Mouse (Mus musculus): ENCODE measurements at regions not wholly inside any gene's neighbourhood (a gene's known extent, or its start where the extent isn't known, plus 50 kb on each side); places are given as distances from the start of the nearest gene placed in this dataset.

DNA sequence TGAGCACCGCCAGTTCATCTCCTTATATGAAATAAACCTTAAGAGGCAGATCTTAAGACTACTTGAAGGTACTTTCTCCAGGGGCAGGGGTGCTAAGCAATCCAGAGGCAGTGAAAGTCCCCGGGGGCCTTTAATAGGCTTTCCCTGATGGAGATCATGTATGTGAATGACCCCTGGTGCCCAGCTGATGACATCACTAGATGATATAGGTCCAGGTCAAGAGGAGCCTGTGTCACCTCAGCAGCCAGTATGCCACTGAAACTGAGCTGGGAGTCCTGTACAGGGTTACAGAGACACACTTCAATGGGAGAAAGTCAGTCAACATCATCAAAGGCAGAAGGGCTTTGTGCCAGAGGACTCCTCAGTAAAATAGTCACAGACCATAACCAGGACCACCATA is 457.8 kb downstream of the Wdr11 start:
- no peak overlapping the region for H3K9ac ChIP-seq (ENCODE audit: insufficient read depth, low read depth, low read length, poor library complexity, severe bottlenecking)
- H3K4me3 ChIP-seq (ENCODE audit: insufficient read depth in 1 of 2, low read depth in 1 of 2, low read length in 2 of 2, poor library complexity in 1 of 2, severe bottlenecking in 1 of 2), result no peak overlapping the region
- no peaks in the 10 kb centered on the region for H3K9me3 ChIP-seq (ENCODE audit: control insufficient read depth, insufficient read depth, low read depth, low read length)
- in situ Hi-C loops (cut with MboI; ENCODE audit: low sequenced_read_pairs in 2 of 2, unreplicated experiment in 2 of 2), result no loop called here
- no peak overlapping the region for H3K27ac ChIP-seq (ENCODE audit: insufficient read depth, low read depth, low read length, poor library complexity, severe bottlenecking)
- no peaks in the 10 kb centered on the region for H3K4me1 ChIP-seq (ENCODE audit: control insufficient read depth in 2 of 2, insufficient read depth in 2 of 2, low read length in 2 of 2, poor library complexity in 1 of 2)
- H3K36me3 ChIP-seq (ENCODE audit: control insufficient read depth, insufficient read depth, low read length, poor library complexity, severe bottlenecking), result no peaks in the 10 kb centered on the region
- DNase-seq (ENCODE audit: low read depth, low spot score), result no peak
- TF ChIP-seq ZNF384 (IDR thresholded peaks at IDR 0.05; ENCODE audit: low read depth, low read length) (no peak), MAFK (IDR thresholded peaks at IDR 0.05; ENCODE audit: insufficient read depth, low read depth, low read length) (no peak), CHD2 (IDR thresholded peaks at IDR 0.05; ENCODE audit: low read depth, low read length) (no peak), ZC3H11A (IDR thresholded peaks at IDR 0.05; ENCODE audit: borderline replicate concordance, low read depth, low read length) (no peak), HCFC1 (IDR thresholded peaks at IDR 0.05; ENCODE audit: borderline replicate concordance, insufficient read depth, low read length) (no peak)

- in situ Hi-C loops (cut with MboI; ENCODE audit: low sequenced_read_pairs in 2 of 2, unreplicated experiment in 2 of 2), result no loop called here
- Histone ChIP-seq H3K36me3 (ENCODE audit: control insufficient read depth, insufficient read depth, low read length, poor library complexity, severe bottlenecking) (no peaks in the 10 kb centered on the region), H3K9ac (ENCODE audit: insufficient read depth, low read depth, low read length, poor library complexity, severe bottlenecking) (no peak overlapping the region), H3K4me1 (ENCODE audit: control insufficient read depth in 2 of 2, insufficient read depth in 2 of 2, low read length in 2 of 2, poor library complexity in 1 of 2) (no peaks in the 10 kb centered on the region), H3K4me3 (ENCODE audit: insufficient read depth in 1 of 2, low read depth in 1 of 2, low read length in 2 of 2, poor library complexity in 1 of 2, severe bottlenecking in 1 of 2) (no peak overlapping the region), H3K9me3 (ENCODE audit: control insufficient read depth, insufficient read depth, low read depth, low read length) (no peaks in the 10 kb centered on the region), H3K27ac (ENCODE audit: insufficient read depth, low read depth, low read length, poor library complexity, severe bottlenecking) (no peak overlapping the region)
- TF ChIP-seq ZC3H11A (IDR thresholded peaks at IDR 0.05; ENCODE audit: borderline replicate concordance, low read depth, low read length) (no peak), ZNF384 (IDR thresholded peaks at IDR 0.05; ENCODE audit: low read depth, low read length) (no peak), HCFC1 (IDR thresholded peaks at IDR 0.05; ENCODE audit: borderline replicate concordance, insufficient read depth, low read length) (no peak), MAFK (IDR thresholded peaks at IDR 0.05; ENCODE audit: insufficient read depth, low read depth, low read length) (no peak), CHD2 (IDR thresholded peaks at IDR 0.05; ENCODE audit: low read depth, low read length) (no peak)
- DNase-seq (ENCODE audit: low read depth, low spot score), result no peak
Measured at GRCm38 (mm10) chr7:130050120-130050519, 458.5 kb downstream of the Wdr11 start.

- H3K4me3 ChIP-seq (ENCODE audit: insufficient read depth in 1 of 2, low read depth in 1 of 2, low read length in 2 of 2, poor library complexity in 1 of 2, severe bottlenecking in 1 of 2), result no peak overlapping the region
- no peak overlapping the region for H3K27ac ChIP-seq (ENCODE audit: insufficient read depth, low read depth, low read length, poor library complexity, severe bottlenecking)
- H3K4me1 ChIP-seq (ENCODE audit: control insufficient read depth in 2 of 2, insufficient read depth in 2 of 2, low read length in 2 of 2, poor library complexity in 1 of 2), result no peaks in the 10 kb centered on the region
- H3K36me3 ChIP-seq (ENCODE audit: control insufficient read depth, insufficient read depth, low read length, poor library complexity, severe bottlenecking), result no peaks in the 10 kb centered on the region
- TF ChIP-seq CHD2 (IDR thresholded peaks at IDR 0.05; ENCODE audit: low read depth, low read length) (no peak), MAFK (IDR thresholded peaks at IDR 0.05; ENCODE audit: insufficient read depth, low read depth, low read length) (no peak), ZNF384 (IDR thresholded peaks at IDR 0.05; ENCODE audit: low read depth, low read length) (no peak), HCFC1 (IDR thresholded peaks at IDR 0.05; ENCODE audit: borderline replicate concordance, insufficient read depth, low read length) (no peak), ZC3H11A (IDR thresholded peaks at IDR 0.05; ENCODE audit: borderline replicate concordance, low read depth, low read length) (no peak)
- H3K9ac ChIP-seq (ENCODE audit: insufficient read depth, low read depth, low read length, poor library complexity, severe bottlenecking), result no peak overlapping the region
- no peaks in the 10 kb centered on the region for H3K9me3 ChIP-seq (ENCODE audit: control insufficient read depth, insufficient read depth, low read depth, low read length)
- in situ Hi-C loops (cut with MboI; ENCODE audit: low sequenced_read_pairs in 2 of 2, unreplicated experiment in 2 of 2), result no loop called here
- no peak for DNase-seq (ENCODE audit: low read depth, low spot score)
Measured at GRCm38 (mm10) chr7:130052376-130052775, 460.7 kb downstream of the Wdr11 start.

DNA sequence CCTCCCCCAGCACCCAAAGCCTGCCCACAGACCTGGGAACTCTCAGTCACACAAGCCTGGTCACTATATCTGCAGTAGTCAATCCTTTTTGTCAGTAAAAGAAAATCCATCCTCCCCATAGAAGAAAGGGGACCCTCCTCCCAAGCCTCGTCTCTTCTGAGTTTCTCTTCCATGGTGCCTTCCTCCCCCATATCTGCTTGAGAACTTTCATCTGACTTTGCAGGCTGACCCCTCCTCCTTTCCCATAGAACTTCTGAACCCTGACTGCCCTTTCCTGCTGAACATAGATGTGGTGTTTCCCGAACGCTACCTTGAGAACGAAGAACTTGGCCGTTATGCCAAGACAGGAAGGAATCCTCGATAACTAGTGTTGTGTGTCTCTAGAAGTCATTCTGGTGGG is 462.5 kb downstream of the Ate1 start:
- TF ChIP-seq ZC3H11A (IDR thresholded peaks at IDR 0.05; ENCODE audit: borderline replicate concordance, low read depth, low read length) (no peak), CHD2 (IDR thresholded peaks at IDR 0.05; ENCODE audit: low read depth, low read length) (no peak), MAFK (IDR thresholded peaks at IDR 0.05; ENCODE audit: insufficient read depth, low read depth, low read length) (no peak), ZNF384 (IDR thresholded peaks at IDR 0.05; ENCODE audit: low read depth, low read length) (no peak)
- Histone ChIP-seq H3K4me1 (ENCODE audit: control insufficient read depth in 2 of 2, insufficient read depth in 2 of 2, low read length in 2 of 2, poor library complexity in 1 of 2) (no peaks in the 10 kb centered on the region), H3K4me3 (ENCODE audit: insufficient read depth in 1 of 2, low read depth in 1 of 2, low read length in 2 of 2, poor library complexity in 1 of 2, severe bottlenecking in 1 of 2) (no peak overlapping the region), H3K27ac (ENCODE audit: insufficient read depth, low read depth, low read length, poor library complexity, severe bottlenecking) (no peak overlapping the region), H3K9me3 (ENCODE audit: control insufficient read depth, insufficient read depth, low read depth, low read length) (no peaks in the 10 kb centered on the region), H3K36me3 (ENCODE audit: control insufficient read depth, insufficient read depth, low read length, poor library complexity, severe bottlenecking) (no peaks in the 10 kb centered on the region), H3K9ac (ENCODE audit: insufficient read depth, low read depth, low read length, poor library complexity, severe bottlenecking) (no peak overlapping the region)
- DNase-seq (ENCODE audit: low read depth, low spot score), result no peak
- in situ Hi-C loops (cut with MboI; ENCODE audit: low sequenced_read_pairs in 2 of 2, unreplicated experiment in 2 of 2), result no loop called here

GRCm38 (mm10) chr7:130058267-130058666 is 461.9 kb downstream of the Ate1 start:
- Histone ChIP-seq H3K9me3 (ENCODE audit: control insufficient read depth, insufficient read depth, low read depth, low read length) (no peaks in the 10 kb centered on the region), H3K36me3 (ENCODE audit: control insufficient read depth, insufficient read depth, low read length, poor library complexity, severe bottlenecking) (no peaks in the 10 kb centered on the region), H3K4me3 (ENCODE audit: insufficient read depth in 1 of 2, low read depth in 1 of 2, low read length in 2 of 2, poor library complexity in 1 of 2, severe bottlenecking in 1 of 2) (no peak overlapping the region), H3K4me1 (ENCODE audit: control insufficient read depth in 2 of 2, insufficient read depth in 2 of 2, low read length in 2 of 2, poor library complexity in 1 of 2) (no peaks in the 10 kb centered on the region), H3K9ac (ENCODE audit: insufficient read depth, low read depth, low read length, poor library complexity, severe bottlenecking) (no peak overlapping the region), H3K27ac (ENCODE audit: insufficient read depth, low read depth, low read length, poor library complexity, severe bottlenecking) (no peak overlapping the region)
- DNase-seq (ENCODE audit: low read depth, low spot score), result no peak
- in situ Hi-C loops (cut with MboI; ENCODE audit: low sequenced_read_pairs in 2 of 2, unreplicated experiment in 2 of 2), result no loop called here
- TF ChIP-seq ZNF384 (IDR thresholded peaks at IDR 0.05; ENCODE audit: low read depth, low read length) (no peak), MAFK (IDR thresholded peaks at IDR 0.05; ENCODE audit: insufficient read depth, low read depth, low read length) (no peak), HCFC1 (IDR thresholded peaks at IDR 0.05; ENCODE audit: borderline replicate concordance, insufficient read depth, low read length) (no peak), CHD2 (IDR thresholded peaks at IDR 0.05; ENCODE audit: low read depth, low read length) (no peak), ZC3H11A (IDR thresholded peaks at IDR 0.05; ENCODE audit: borderline replicate concordance, low read depth, low read length) (no peak)

Data from ES-E14 (cell line).